Mouse (Mus musculus): Measurements from ENCODE around the gene Wbp1l.

The Wbp1l gene

GRCm38 (mm10) chr19:46706540-46707295 lies 107.8 kb downstream of the Wbp1l start:
- no peak for DNase-seq (ENCODE audit: low spot score)
